Mouse (Mus musculus) liver, postnatal 0 days (tissue): ENCODE measurements around the gene Atg9a. TPM values are rescaled to one million over a fixed set of nuclear protein-coding genes. Genes with fewer than 3 reads are reported as not detected.

ENCODE experiments used
- ATAC-seq: fragments of 200-750 bp; cut with Nextera tagmentation; 2 replicates; pipeline ENCODE4 v1.8.0; 2017; ENCODE audit warnings: mild to moderate bottlenecking, moderate library complexity
- DNase-seq: peaks from one replicate; pipeline ENCODE4 v3.0.0-alpha.2; 2016
- H3K27ac ChIP-seq: fragments of 300-500 bp; sonication (generic); 2 replicates; pipeline ENCODE4 v1.5.1; 2014; ENCODE audit warnings: antibody characterized with exemption, moderate library complexity, mild to moderate bottlenecking, low read depth
- H3K27me3 ChIP-seq: fragments of 300-500 bp; sonication (generic); 2 replicates; pipeline ENCODE4 v1.6.1; 2014; ENCODE audit warnings: low read length, control low read depth, mixed read lengths; ENCODE audit not compliant: insufficient read depth
- H3K36me3 ChIP-seq: fragments of 300-500 bp; sonication (generic); replicated peaks from 2 replicates; pipeline ENCODE4 v1.6.1; 2014; ENCODE audit warnings: mild to moderate bottlenecking, control low read depth, low read length, moderate library complexity, mixed read lengths; ENCODE audit not compliant: insufficient read depth
- H3K4me1 ChIP-seq: fragments of 300-500 bp; sonication (generic); 2 replicates; pipeline ENCODE4 v1.6.1; 2014; ENCODE audit warnings: antibody characterized with exemption, mild to moderate bottlenecking, control low read depth; ENCODE audit not compliant: insufficient read depth
- H3K4me2 ChIP-seq: fragments of 300-500 bp; sonication (generic); 2 replicates; pipeline ENCODE4 v1.6.1; 2014; ENCODE audit warnings: low read depth, mild to moderate bottlenecking, low read length, moderate library complexity, mixed read lengths
- H3K4me3 ChIP-seq: fragments of 300-500 bp; sonication (generic); 2 replicates; pipeline ENCODE4 v1.5.1; 2014; ENCODE audit warnings: low read depth, low read length
- H3K9ac ChIP-seq: fragments of 300-500 bp; sonication (generic); replicated peaks from 2 replicates; pipeline ENCODE4 v1.6.1; 2014; ENCODE audit warnings: mild to moderate bottlenecking, moderate library complexity
- H3K9me3 ChIP-seq: fragments of 300-500 bp; sonication (generic); 2 replicates; pipeline ENCODE4 v1.6.1; 2016; ENCODE audit warnings: mild to moderate bottlenecking, control low read depth, low read length, mixed read lengths
- CTCF ChIP-seq: sonication (generic); IDR thresholded peaks from 2 replicates; pipeline ENCODE4 v1.5.1; 2016; ENCODE audit warnings: antibody characterized with exemption, low read depth
- EP300 ChIP-seq: IDR thresholded peaks from 2 replicates; pipeline ENCODE4 v1.6.1; 2016; ENCODE audit warnings: antibody characterized with exemption, low read depth, mild to moderate bottlenecking
- WGBS: fragments of 180-500 bp; shearing (Covaris S2); extraction: QIAGEN DNeasy Blood & Tissue Kit; methylation state at CpG from one replicate; pipeline ENCODE4 v1.1.7; 2014; ENCODE audit not compliant: insufficient replicate concordance; 5-methylcytosine and 5-hydroxymethylcytosine counted together
- polyA plus RNA-seq: library from polyadenylated mRNA; unstranded; fragments of >200 nt; fragmentation: Nextera tagmentation; extraction: Ambion mirVana; gene quantifications from 2 replicates; pipeline ENCODE4 v1.2.1, GENCODE M21; 2015

Gene Atg9a
- polyA plus RNA-seq, 1 experiment from 2014 or later = 17.8 TPM

DNA sequence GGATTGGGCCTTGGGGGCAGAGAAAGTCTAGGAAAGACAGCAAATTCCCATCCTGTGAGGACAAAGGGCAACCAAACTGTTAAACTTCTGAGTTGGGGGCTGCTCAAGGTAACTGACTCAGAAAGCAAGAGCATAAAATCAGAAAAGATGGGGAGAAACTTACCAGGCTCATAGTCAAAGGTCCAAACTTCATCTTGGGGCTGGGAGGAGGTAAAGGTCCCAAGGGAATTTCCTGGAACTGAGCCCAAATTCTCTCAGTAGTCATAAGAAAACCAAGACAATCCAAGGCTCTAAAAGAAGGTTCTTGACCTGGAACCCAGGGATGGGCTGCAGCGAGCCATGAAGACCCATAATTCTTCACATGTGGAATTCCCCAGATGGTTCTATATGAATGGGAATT lies 9.2 kb upstream of the Atg9a start:
- Histone ChIP-seq H3K27me3 (no peaks in the 10 kb centered on the region), H3K4me2 (no peak overlapping the region), H3K9ac (no peak overlapping the region), H3K4me3 (no peak overlapping the region), H3K9me3 (no peaks in the 10 kb centered on the region), H3K36me3 (peaks cover 35% of the 10 kb centered on the region), H3K27ac (no peak overlapping the region), H3K4me1 (no peaks in the 10 kb centered on the region)
- TF ChIP-seq EP300 (no peak), CTCF (no peak)
- DNase-seq (no peak), ATAC-seq (no peak)
- whole genome bisulfite sequencing = 82% methylated on average over 1 of the region's 1 CpGs

DNA sequence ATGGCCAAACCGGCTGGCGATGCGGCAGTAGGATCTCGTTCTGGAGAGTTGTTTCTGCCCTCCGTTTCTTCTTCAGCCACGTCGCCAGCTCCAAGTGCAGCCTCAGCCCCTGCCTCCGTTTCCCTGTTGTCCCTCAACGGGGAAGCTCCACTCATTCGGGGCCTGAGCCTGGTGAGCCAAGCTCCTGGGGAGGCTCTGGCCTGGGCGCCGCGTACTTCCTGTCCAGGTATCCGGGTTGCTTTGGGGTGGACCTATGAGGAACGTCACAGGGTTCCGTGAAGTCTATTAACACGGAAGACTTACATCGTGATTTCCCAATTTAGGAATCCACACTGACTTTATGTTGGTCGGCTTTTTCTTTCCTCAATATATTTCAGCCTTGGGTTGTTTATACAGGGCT lies 456 bp upstream of the Atg9a start:
- H3K4me1 ChIP-seq = peaks cover 28% of the 10 kb centered on the region
- peak overlapping the region; percentile 99 for H3K4me3 ChIP-seq
- ATAC-seq = peak; percentile 57
- H3K36me3 ChIP-seq = peaks cover 39% of the 10 kb centered on the region
- WGBS = under 1% methylated on average over 19 of the region's 19 CpGs
- TF ChIP-seq EP300 (no peak), CTCF (no peak)
- H3K27me3 ChIP-seq = no peaks in the 10 kb centered on the region
- H3K9ac ChIP-seq = peak overlapping the region; percentile 86
- H3K27ac ChIP-seq = peak overlapping the region; percentile 98
- peak overlapping the region; percentile 89 for H3K4me2 ChIP-seq
- H3K9me3 ChIP-seq = no peaks in the 10 kb centered on the region
- DNase-seq = peak; percentile 71

DNA sequence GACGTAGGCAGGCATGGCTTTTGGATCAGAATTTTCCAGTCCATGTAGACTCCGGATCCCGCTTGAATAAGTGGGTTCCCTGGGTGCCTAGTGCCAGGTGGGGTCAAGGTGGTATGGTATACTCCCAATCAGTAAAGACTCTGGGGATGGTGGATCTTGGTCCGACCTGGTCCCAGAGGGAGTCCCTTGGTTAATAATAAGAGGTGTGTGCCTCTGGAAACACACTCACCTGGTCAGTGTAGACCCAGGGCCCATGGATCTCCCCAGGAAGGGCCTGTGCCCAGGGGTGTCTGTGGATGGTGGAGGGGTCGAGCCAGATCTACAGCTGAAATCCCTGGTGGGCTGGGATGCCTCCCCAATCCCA lies 756 bp downstream of the Atg9a start:
- Histone ChIP-seq H3K36me3 (peaks cover 42% of the 10 kb centered on the region), H3K27ac (peak overlapping the region; percentile 98), H3K4me2 (peak overlapping the region; percentile 96), H3K27me3 (no peaks in the 10 kb centered on the region), H3K9ac (peak overlapping the region; percentile 98), H3K9me3 (no peaks in the 10 kb centered on the region), H3K4me1 (peaks cover 29% of the 10 kb centered on the region), H3K4me3 (peak overlapping the region; percentile 99)
- peak; percentile 0; the same call in 1 of the 2 replicates for ATAC-seq
- no peak for TF ChIP-seq EP300
- TF ChIP-seq CTCF = no peak
- DNase-seq = no peak
- WGBS = 50% methylated on average over 5 of the region's 5 CpGs

DNA sequence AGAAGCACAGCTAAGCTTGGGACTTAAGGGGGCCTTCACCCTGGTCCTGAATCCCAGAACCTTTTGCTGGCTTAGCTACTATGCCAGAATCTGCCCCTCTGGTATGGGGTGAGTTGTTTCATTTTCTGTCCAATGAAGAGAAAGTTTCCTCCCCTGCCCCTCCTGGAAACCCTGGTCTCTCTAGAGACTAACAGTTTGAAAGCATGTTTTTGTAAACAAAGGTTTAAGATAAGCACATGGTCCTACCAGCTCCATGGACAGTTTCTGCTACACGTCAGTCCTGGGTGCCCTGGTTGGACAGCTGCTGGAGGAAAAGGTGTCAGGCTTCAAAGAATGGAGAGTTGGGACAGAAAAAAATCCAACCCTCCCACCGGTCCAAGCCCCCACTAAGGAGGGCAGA lies 1.4 kb downstream of the Atg9a start:
- TF ChIP-seq EP300 = no peak
- TF ChIP-seq CTCF = no peak
- peaks cover 29% of the 10 kb centered on the region for H3K4me1 ChIP-seq
- WGBS = 38% methylated on average over 2 of the region's 2 CpGs
- H3K9ac ChIP-seq = peak overlapping the region; percentile 98
- peak overlapping the region; percentile 99 for H3K4me3 ChIP-seq
- H3K27ac ChIP-seq = peak overlapping the region; percentile 98; the same call in 1 of the 2 replicates
- H3K4me2 ChIP-seq = peak overlapping the region; percentile 96
- H3K27me3 ChIP-seq = no peaks in the 10 kb centered on the region
- DNase-seq (no peak), ATAC-seq (peak; percentile 7; the same call in 1 of the 2 replicates)
- no peaks in the 10 kb centered on the region for H3K9me3 ChIP-seq
- H3K36me3 ChIP-seq = peaks cover 42% of the 10 kb centered on the region

DNA sequence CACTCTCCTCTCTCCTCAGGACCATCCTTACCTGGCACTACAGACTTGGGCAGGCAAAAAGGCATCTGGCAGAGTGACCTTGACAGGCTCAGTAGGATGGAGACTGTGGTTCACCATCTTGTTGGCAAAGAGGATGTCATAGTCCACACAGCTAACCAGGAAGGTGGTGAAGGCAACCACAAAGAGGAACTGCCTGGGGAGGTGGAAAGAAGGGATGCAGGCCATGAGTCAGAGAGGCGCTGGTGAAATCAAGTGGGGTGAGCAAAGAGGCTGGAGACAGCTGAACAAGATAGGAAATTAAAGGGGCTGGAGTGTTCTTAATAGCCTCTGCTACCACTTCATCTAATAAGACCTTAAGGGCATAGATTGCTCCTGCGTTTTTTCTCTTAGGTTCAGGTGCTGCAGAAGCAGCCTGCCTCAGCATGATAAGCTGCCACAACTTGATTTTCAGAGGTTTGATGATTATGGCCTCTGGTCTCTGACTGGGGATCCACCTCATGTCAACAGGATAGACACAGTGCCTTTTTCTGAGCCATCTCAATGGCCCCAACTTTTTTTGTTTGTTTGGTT lies 4.0 kb downstream of the Atg9a start:
- Histone ChIP-seq H3K4me1 (peaks cover 24% of the 10 kb centered on the region), H3K9me3 (no peaks in the 10 kb centered on the region), H3K4me3 (no peak overlapping the region), H3K9ac (no peak overlapping the region), H3K27ac (no peak overlapping the region), H3K36me3 (peaks cover 60% of the 10 kb centered on the region), H3K4me2 (no peak overlapping the region), H3K27me3 (no peaks in the 10 kb centered on the region)
- DNase-seq = peak; percentile 46
- WGBS = 45% methylated on average over 2 of the region's 2 CpGs
- no peak for TF ChIP-seq CTCF
- no peak for TF ChIP-seq EP300
- no peak for ATAC-seq

DNA sequence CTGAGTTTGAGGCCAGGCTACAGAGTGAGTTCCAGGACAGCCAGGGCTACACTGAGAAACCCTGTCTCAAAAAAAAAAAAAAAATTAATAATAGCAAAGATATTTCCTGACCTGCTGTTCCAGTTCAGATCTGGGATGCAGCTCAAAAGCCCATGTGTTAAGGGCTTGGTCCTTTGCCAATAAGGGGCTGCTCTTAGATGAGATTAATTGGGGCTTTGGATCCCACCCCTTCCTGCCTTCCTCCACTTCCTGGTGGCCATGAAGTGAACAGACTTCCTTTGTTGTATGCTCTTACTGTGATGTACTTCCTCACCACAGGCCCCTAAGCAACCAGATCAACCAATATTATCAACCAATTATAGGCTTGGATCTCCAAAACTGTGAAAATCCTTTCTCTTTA lies 4.9 kb downstream of the Atg9a start:
- ATAC-seq (no peak), DNase-seq (no peak)
- Histone ChIP-seq H3K4me2 (no peak overlapping the region), H3K36me3 (peaks cover 69% of the 10 kb centered on the region), H3K4me3 (no peak overlapping the region), H3K9me3 (0 out of 2 replicates have a peak, but pooled peaks cover 2% of the 10 kb centered on the region), H3K4me1 (peaks cover 24% of the 10 kb centered on the region), H3K9ac (no peak overlapping the region), H3K27ac (no peak overlapping the region), H3K27me3 (no peaks in the 10 kb centered on the region)
- TF ChIP-seq CTCF (no peak), EP300 (no peak)
